Mouse (Mus musculus) stomach, postnatal 0 days (tissue): ENCODE measurements around the gene Zfp990.
"Not testable (repeated sequence)": the region's sequence is repeated elsewhere in the genome, so short reads cannot be mapped to it uniquely, and the experiment has no call there.

Source experiments
- CTCF ChIP-seq: IDR thresholded peaks from 2 replicates; pipeline ENCODE4 v1.5.1; 2016; ENCODE audit warnings: antibody characterized with exemption, low read depth, mild to moderate bottlenecking, moderate library complexity
- EP300 ChIP-seq: optimal IDR thresholded peaks from 2 replicates; pipeline ENCODE3; 2016; ENCODE audit warnings: antibody characterized with exemption

DNA sequence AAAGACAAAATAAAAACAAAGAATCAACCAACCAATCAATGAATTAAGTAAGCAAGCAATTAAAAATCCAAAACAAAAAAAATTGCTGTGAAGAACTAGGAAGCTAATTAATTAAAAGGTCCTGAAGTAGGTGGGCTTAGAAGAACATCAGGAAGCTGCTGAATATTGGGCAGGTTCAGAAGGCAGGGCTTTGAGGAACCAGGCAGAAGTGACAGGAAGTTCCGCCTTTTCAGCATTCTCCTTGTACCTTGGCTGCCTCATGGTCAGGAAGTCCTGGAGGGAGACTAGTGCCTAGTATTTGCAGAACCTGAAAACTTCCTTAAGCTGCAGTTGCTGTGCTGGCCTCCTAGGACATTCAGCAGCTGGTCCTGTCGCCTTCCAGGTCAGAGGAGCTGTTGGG is 4.1 kb downstream of the Zfp990 start:
- TF ChIP-seq CTCF, EP300: not testable (repeated sequence)
